Mouse (Mus musculus) urinary bladder, adult 18-20 months (tissue): ENCODE data around the gene Sgms1.
"Not testable (repeated sequence)": the region's sequence is repeated elsewhere in the genome, so short reads cannot be mapped to it uniquely, and the experiment has no call there.

Experiments used
- DNase-seq, 2 experiments: peaks; one replicate each; pipeline ENCODE4 v3.0.0; 2022; ENCODE audit warnings: low spot score in 2 of 2, mixed read lengths in 2 of 2

Sgms1 gene

GRCm38 (mm10) chr19:32088570-32088969, 300.9 kb downstream of the Sgms1 start:
- no peak for DNase-seq

GRCm38 (mm10) chr19:32087736-32088470, 301.6 kb downstream of the Sgms1 start:
- no peak for DNase-seq

- DNase-seq: not testable (repeated sequence)
These were observed 304.7 kb downstream of the Sgms1 start for GRCm38 (mm10) chr19:32084813-32085212.
